Mouse (Mus musculus) spleen, postnatal 36 days (tissue): ENCODE data around the gene Ccdc142.

Source experiments
- DNase-seq, 2 experiments: peaks; one replicate each; pipeline ENCODE4 v3.0.0; 2022; ENCODE audit warnings: low spot score in 2 of 2, mixed read lengths in 1 of 2

Ccdc142 gene

DNA sequence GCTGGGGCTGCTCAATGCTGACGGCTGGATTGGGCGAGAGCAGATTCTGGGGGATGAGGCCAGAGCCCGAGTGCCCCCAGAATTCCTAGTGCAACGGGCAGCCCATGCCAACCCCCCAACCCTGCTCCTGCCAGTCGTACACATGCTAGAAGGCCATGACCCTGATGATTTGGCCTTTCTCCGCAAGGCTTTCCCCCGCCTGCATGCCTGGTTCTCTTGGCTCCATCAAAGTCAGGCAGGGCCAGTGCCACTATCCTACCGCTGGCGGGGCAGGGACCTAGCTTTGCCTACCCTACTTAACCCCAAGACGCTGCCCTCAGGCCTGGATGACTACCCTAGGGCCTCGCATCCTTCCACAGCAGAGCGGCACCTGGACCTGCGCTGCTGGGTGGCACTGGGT is 16.2 kb downstream of the Ccdc142 start:
- DNase-seq = no peak

GRCm38 (mm10) chr6:83118369-83118768 is 17.0 kb downstream of the Ccdc142 start:
- no peak for DNase-seq

- no peak for DNase-seq
These were observed 17.7 kb downstream of the Ccdc142 start for GRCm38 (mm10) chr6:83118825-83119733.

DNA sequence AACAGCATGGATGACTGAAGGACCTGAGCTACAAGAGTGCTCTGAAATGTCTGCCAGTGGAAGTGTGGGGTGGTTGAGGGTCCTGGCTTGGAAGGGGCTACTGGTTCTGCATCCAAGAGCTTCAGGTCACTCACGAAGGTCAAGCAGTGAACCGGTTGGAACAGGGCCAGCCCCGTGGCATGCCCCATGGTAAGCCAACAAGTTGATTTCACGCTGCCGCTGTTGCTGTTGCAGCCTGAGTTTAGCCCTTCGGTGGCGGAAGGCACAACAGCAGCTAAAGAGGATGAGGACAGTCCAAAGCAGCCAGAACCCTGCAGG is 18.3 kb downstream of the Ccdc142 start:
- DNase-seq = no peak

- peak; percentile 97 to 98 for DNase-seq
These were observed 19.8 kb downstream of the Ccdc142 start, which contains the start of gene Wbp1 for GRCm38 (mm10) chr6:83120930-83121862. Gene Wbp1 (minus strand): TSS chr6:83121559.

GRCm38 (mm10) chr6:83121863-83122710 is 20.7 kb downstream of the Ccdc142 start:
- no peak for DNase-seq

DNA sequence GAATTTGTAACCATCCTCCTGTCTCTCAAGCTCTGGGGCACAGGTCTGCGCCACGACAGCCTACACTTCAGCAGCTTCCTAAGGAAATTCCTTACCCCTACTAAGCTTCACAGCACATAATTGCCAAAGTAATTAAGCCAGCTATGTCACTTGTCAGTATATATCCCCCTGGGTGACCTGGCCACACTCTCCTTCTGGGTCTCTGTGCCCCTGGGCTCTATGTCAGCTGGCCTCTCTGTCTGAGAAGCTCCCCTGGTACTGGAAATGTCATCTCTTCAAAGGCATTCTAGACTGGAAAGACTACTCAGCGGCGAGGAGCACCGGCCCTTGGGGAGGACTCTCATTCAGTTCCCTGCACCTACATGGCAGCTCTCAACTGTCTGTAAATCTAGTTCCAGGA is 21.6 kb downstream of the Ccdc142 start:
- DNase-seq = no peak

- peak; percentile 91 to 93 for DNase-seq
These were observed 23.5 kb downstream of the Ccdc142 start for GRCm38 (mm10) chr6:83124851-83125312.

DNA sequence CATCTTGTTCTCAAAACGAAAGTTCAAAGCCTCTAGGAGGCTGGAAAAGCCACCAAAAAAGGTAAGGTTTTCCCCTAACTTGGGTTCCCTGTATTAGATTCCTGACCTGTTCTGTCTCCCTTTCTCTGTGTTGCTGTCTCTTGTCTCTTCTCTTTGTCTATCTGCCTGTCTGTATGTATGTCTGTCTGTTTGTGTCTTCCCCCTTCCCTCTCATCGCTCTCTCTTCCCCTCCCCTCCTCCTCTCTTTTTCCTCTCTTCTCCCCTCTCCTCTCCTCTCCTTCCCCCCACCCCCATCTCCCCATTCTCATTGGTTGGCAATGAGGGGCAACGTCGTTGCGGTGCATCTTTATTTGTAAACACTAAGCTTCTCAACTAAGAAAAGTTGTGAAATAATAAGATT is 23.9 kb downstream of the Ccdc142 start, which contains the start of gene Ino80b:
Ino80b (minus strand) TSS at position 101 of the 400 bp plus-strand sequence.
- no peak for DNase-seq

GRCm38 (mm10) chr6:83127419-83127818 is 26.0 kb downstream of the Ccdc142 start:
- no peak for DNase-seq

DNA sequence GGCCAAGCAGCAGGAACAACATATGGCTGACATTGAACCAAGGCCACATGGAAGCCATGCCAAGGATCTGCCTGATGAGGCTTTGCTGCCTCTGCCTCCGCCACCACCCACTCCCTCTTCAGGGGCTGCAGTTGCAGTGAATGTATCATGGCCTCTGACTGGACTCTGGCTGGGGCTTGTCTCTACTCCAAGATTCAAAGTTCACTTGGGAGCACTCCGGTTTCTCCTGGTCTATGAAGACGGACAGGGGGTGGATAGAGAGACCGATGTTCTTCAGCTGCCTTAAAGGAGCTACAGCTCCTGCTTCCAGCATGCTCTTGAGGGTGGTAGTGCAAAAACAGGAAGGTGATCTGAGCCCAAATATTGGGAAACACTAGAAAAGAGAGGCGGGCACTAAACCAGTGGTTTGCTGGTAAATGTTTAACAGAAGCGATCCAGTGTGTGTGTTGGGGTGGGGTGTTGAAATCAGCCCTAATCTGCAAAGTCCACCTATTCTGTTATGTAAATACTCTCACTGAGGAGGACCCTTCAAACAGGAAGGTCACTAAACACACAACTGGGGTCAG is 30.2 kb downstream of the Ccdc142 start:
- no peak for DNase-seq

- DNase-seq = no peak
These were observed 30.9 kb downstream of the Ccdc142 start for GRCm38 (mm10) chr6:83132176-83132919.

DNA sequence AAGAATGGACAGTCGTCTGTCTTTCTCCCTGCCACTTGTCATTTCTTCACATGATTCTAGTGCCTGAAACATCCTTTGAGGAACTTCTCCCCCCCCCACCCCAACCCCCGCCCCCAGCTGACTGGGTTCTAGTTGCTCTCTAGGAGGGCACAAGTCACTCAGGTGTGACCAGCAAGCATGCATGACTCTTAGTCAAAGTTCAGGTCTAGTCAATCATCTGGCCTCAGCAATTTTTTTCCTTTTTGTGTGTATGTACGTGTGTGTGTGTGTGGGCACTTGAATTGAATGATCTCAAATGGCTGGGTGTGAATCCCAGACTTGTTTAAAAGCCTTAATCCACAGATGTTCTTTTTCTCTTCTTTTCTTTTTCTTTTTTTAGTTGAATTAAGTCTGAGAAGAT is 32.8 kb downstream of the Ccdc142 start:
- no peak for DNase-seq

GRCm38 (mm10) chr6:83134951-83135513 is 33.6 kb downstream of the Ccdc142 start, which contains the start of gene Rtkn:
Gene Rtkn (plus strand): TSS chr6:83135463.
- no peak for DNase-seq

- no peak for DNase-seq
These were observed 34.3 kb downstream of the Ccdc142 start for GRCm38 (mm10) chr6:83135571-83136161.

DNA sequence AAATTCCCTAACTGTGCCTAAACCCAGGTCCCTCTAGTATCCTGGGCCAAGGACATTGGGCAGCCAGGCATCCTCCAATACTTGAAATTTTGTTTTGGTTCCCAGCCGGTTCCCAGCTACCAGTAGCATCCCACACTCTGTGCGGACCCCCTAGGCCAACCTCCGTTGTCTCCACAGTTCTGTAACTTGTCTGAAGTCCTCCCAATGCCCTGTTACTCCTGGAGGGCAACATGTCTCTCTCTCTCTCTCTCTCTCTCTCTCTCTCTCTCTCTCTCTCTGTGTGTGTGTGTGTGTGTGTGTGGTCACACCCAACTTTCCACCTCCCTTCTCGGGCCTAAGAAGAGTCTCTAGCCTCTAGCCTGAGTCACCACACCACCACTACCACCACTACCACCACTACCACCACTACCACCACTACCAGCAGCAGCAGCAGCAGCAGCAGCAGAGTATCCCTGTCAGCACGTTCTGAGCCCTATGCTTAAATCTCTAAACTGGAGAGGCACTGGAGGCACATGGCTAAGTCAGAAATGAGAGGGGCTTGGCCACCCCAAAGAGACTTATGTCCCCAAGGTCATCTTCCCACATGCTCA is 35.0 kb downstream of the Ccdc142 start:
- no peak for DNase-seq

DNA sequence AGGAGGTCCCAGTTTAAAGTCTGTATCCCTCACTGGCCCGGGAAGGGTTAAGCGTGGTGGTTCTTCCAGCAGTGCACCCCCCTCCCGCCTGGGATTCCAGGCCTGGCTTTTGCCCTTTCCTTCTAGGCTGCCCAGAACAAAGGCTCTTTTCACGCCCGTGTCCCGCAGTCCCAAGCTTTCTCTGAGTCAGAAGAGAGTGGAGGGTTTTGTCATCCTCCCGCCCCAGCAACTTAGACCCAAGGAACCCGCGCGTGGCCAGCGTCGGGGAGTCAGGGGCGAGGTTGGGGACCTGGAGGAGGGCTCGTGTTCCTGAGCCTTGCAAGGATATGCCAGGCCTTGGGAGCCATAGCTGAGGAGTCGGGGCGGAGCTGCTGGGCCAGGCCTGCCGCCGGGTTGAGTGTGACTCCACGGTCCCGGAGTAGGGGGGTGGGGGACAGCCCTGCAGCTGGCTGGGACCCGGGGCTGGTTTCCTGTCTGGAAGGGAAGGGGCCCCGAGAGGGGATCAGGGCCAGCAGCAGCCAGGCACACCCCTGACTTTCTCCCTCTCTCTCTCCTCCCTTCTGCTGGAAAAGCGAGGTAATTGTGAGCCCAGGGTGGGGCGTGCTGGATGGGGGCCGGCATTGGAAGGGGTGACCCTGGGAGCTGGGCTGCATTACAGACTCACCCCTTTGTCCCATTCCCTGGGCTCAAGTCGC is 35.6 kb downstream of the Ccdc142 start:
- no peak for DNase-seq

DNA sequence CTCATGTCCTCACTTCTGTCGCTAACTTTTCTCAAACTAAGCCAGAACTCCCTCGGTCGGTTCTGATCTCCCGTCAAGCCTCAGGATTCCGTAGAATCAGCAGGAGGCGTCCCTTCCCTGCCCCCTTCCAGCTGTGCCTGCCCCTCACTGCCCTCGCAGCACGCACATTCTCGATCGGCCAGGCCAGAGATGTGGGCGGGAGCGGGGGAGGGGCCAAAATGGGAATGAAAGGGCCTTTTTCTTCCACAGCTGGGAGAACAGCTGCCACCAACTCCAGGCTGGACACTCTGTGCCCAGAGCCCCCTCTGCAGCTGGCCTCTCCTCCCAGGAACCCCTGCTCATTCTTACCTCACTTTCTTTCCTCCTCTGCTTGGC is 36.2 kb downstream of the Ccdc142 start:
- DNase-seq = no peak

DNA sequence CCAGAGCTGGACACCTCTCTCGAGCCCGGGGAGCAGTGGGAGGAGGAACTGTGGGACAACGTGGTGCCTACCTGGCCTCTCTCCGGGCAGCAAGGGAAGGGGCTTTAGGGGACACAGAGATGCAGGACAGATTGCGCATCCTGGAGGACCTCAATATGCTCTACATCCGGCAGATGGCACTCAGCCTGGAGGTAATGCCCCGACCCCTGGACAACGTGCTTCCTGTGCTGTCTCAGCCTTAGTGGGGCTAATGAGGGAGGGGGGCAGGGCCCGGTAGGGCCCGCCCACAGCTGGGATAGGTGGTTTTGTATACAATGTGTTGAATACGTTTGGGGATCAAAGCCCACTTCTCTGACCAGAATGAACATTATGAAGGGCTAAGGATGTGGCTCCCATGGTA is 36.7 kb downstream of the Ccdc142 start:
- no peak for DNase-seq
